Mouse (Mus musculus) forebrain, embryonic 11.5 days (tissue): ENCODE results near the gene Gp9. TPM values are rescaled to one million over a fixed set of nuclear protein-coding genes. Genes with fewer than 3 reads are reported as not detected.

Experiments
- ATAC-seq: fragments of 200-750 bp; cut with Nextera tagmentation; replicated peaks from 2 replicates; pipeline ENCODE4 v1.8.0; 2017; ENCODE audit warnings: moderate TSS enrichment; ENCODE audit not compliant: low FRiP score
- DNase-seq: peaks from one replicate; pipeline ENCODE4 v3.0.0-alpha.2; 2017; ENCODE audit warnings: low spot score
- H3K27ac ChIP-seq: fragments of 300-500 bp; sonication (generic); 2 replicates; pipeline ENCODE4 v1.5.1; 2014; ENCODE audit warnings: low read depth, low read length
- H3K27me3 ChIP-seq: fragments of 300-500 bp; sonication (generic); 2 replicates; pipeline ENCODE4 v1.6.1; 2014; ENCODE audit warnings: mild to moderate bottlenecking, low read length, mixed read lengths; ENCODE audit not compliant: control insufficient read depth, insufficient read depth
- H3K36me3 ChIP-seq: fragments of 300-500 bp; sonication (generic); 2 replicates; pipeline ENCODE4 v1.6.1; 2014; ENCODE audit warnings: mild to moderate bottlenecking, low read length, moderate library complexity, mixed read lengths; ENCODE audit not compliant: control insufficient read depth, insufficient read depth
- H3K4me1 ChIP-seq: fragments of 300-500 bp; sonication (generic); replicated peaks from 2 replicates; pipeline ENCODE4 v1.6.1; 2014; ENCODE audit warnings: low read length, mixed read lengths; ENCODE audit not compliant: control insufficient read depth, insufficient read depth
- H3K4me2 ChIP-seq: fragments of 300-500 bp; sonication (generic); 2 replicates; pipeline ENCODE4 v1.6.1; 2014; ENCODE audit warnings: low read depth, mild to moderate bottlenecking, low read length, moderate library complexity, mixed read lengths; ENCODE audit not compliant: severe bottlenecking
- H3K4me3 ChIP-seq: fragments of 300-500 bp; sonication (generic); 2 replicates; pipeline ENCODE4 v1.5.1; 2014; ENCODE audit warnings: low read depth, low read length
- H3K9ac ChIP-seq: fragments of 300-500 bp; sonication (generic); 2 replicates; pipeline ENCODE4 v1.6.1; 2014; ENCODE audit warnings: low read length
- H3K9me3 ChIP-seq: fragments of 300-500 bp; sonication (generic); 2 replicates; pipeline ENCODE4 v1.6.1; 2016; ENCODE audit warnings: low read length, mixed read lengths; ENCODE audit not compliant: control insufficient read depth
- WGBS: fragments of 180-500 bp; shearing (Covaris S2); extraction: QIAGEN DNeasy Blood & Tissue Kit; methylation state at CpG from one replicate; pipeline ENCODE4 v1.1.7; 2014; 5-methylcytosine and 5-hydroxymethylcytosine counted together
- polyA plus RNA-seq: library from polyadenylated mRNA; unstranded; fragments of >200 nt; fragmentation: Nextera tagmentation; extraction: Ambion mirVana; gene quantifications from 2 replicates; pipeline ENCODE4 v1.2.1, GENCODE M21; 2014

Gp9 gene
- polyA plus RNA-seq, 1 experiment from 2014 or later, result 2.8 TPM

GRCm38 (mm10) chr6:87812656-87813055, 34.8 kb downstream of the Gp9 start:
- peak overlapping the region; percentile 67 for H3K4me3 ChIP-seq
- ATAC-seq (no peak), DNase-seq (no peak)
- no peaks in the 10 kb centered on the region; the same call in 1 of the 2 replicates for H3K4me1 ChIP-seq
- no peaks in the 10 kb centered on the region for H3K9me3 ChIP-seq
- H3K4me2 ChIP-seq, result peak overlapping the region; percentile 92
- no peak overlapping the region for H3K9ac ChIP-seq
- H3K36me3 ChIP-seq, result peaks cover 5% of the 10 kb centered on the region; the same call in 1 of the 2 replicates
- no peak overlapping the region for H3K27ac ChIP-seq
- WGBS, result 88% methylated on average over 1 of the region's 1 CpGs
- H3K27me3 ChIP-seq, result no peaks in the 10 kb centered on the region

- H3K36me3 ChIP-seq, result peaks cover 7% of the 10 kb centered on the region; the same call in 1 of the 2 replicates
- H3K27ac ChIP-seq, result no peak overlapping the region
- no peak overlapping the region for H3K4me2 ChIP-seq
- DNase-seq (no peak), ATAC-seq (no peak)
- WGBS, result 90% methylated on average over 5 of the region's 5 CpGs
- H3K27me3 ChIP-seq, result no peaks in the 10 kb centered on the region
- H3K9ac ChIP-seq, result no peak overlapping the region
- no peaks in the 10 kb centered on the region for H3K9me3 ChIP-seq
- no peak overlapping the region for H3K4me3 ChIP-seq
- no peaks in the 10 kb centered on the region; the same call in 1 of the 2 replicates for H3K4me1 ChIP-seq
These were observed 36.6 kb downstream of the Gp9 start for GRCm38 (mm10) chr6:87814486-87814885.

- Histone ChIP-seq H3K27me3 (no peaks in the 10 kb centered on the region), H3K36me3 (peaks cover 15% of the 10 kb centered on the region; the same call in 1 of the 2 replicates), H3K4me2 (no peak overlapping the region), H3K9ac (no peak overlapping the region), H3K9me3 (no peaks in the 10 kb centered on the region), H3K4me1 (no peaks in the 10 kb centered on the region), H3K27ac (no peak overlapping the region), H3K4me3 (no peak overlapping the region)
- no peak for DNase-seq
- ATAC-seq, result no peak
- WGBS, result 100% methylated on average over 2 of the region's 2 CpGs
These were observed 42.5 kb downstream of the Gp9 start for GRCm38 (mm10) chr6:87820366-87820765.

Other genes with a start within 250 kb of the Gp9 start
- gene Arhgap25, start 244.8 kb upstream of the Gp9 start, polyA plus RNA-seq, result 2.0 and 2.7 TPM in 2 replicates
- 6.4 and 7.1 TPM in 2 replicates for gene Prokr1, start 187.3 kb upstream of the Gp9 start, polyA plus RNA-seq
- gene Aplf, start 105.9 kb upstream of the Gp9 start, polyA plus RNA-seq, result 13.6 and 15.1 TPM in 2 replicates
- 1.5 TPM in 2 replicates for gene Efcc1, start 47.2 kb upstream of the Gp9 start, polyA plus RNA-seq
- 9.4 and 9.7 TPM in 2 replicates for gene Rab43, start 34.1 kb downstream of the Gp9 start, polyA plus RNA-seq
- 2.7 and 5.0 TPM in 2 replicates for gene Gm45140, start 57.7 kb downstream of the Gp9 start, polyA plus RNA-seq
- gene Isy1, start 60.7 kb downstream of the Gp9 start, polyA plus RNA-seq, result 64.0 and 73.8 TPM in 2 replicates
- gene Cnbp, start 73.0 kb downstream of the Gp9 start, polyA plus RNA-seq, result 1,299 and 1,307 TPM in 2 replicates
- gene Copg1, start 109.7 kb downstream of the Gp9 start, polyA plus RNA-seq, result 142 and 146 TPM in 2 replicates
- 56.9 and 59.0 TPM in 2 replicates for gene Hmces, start 135.9 kb downstream of the Gp9 start, polyA plus RNA-seq
- 144 and 158 TPM in 2 replicates for gene H1fx, start 203.6 kb downstream of the Gp9 start, polyA plus RNA-seq